Mouse (Mus musculus): ENCODE measurements around the gene Zbtb20. TPM values are rescaled to one million over a fixed set of nuclear protein-coding genes. Genes with fewer than 3 reads are reported as not detected.
A peak's percentile ranks its signal among the peaks of the same experiment; 100 is the strongest.

Gene Zbtb20
- polyA plus RNA-seq, 2 experiments = 0.40 to 2.2 TPM

GRCm38 (mm10) chr16:42908381-42908780, 32.7 kb downstream of the Zbtb20 start:
- DNase-seq (ENCODE audit: low read depth in 3 of 3, low spot score in 3 of 3) = no peak
- H3K4me2 ChIP-seq (ENCODE audit: low read depth) = peak overlapping the region; percentile 20; the same call in 1 of the 2 replicates
- no peaks in the 10 kb centered on the region for H3K36me3 ChIP-seq (replicated peaks; ENCODE audit: control insufficient read depth, insufficient read depth, low read depth)
- TF ChIP-seq EP300 (IDR thresholded peaks at IDR 0.05; ENCODE audit: low read depth) (no peak), CTCF (IDR thresholded peaks at IDR 0.05; ENCODE audit: low read depth) (no peak)
- no peak overlapping the region for H3K9ac ChIP-seq (replicated peaks)
- no peaks in the 10 kb centered on the region for H3K9me3 ChIP-seq (ENCODE audit: control insufficient read depth, low read length)
- no peak overlapping the region for H3K4me3 ChIP-seq (ENCODE audit: insufficient read depth in 1 of 2, low read depth in 2 of 2, low read length in 2 of 2)
- no peak overlapping the region for H3K27ac ChIP-seq
- no peak for ATAC-seq (ENCODE audit: insufficient read depth)
- H3K4me1 ChIP-seq (replicated peaks; ENCODE audit: control insufficient read depth in 2 of 2, insufficient read depth in 2 of 2, low read length in 1 of 2) = no peaks in the 10 kb centered on the region
- no peaks in the 10 kb centered on the region for H3K27me3 ChIP-seq (ENCODE audit: control insufficient read depth, insufficient read depth, low read length)

GRCm38 (mm10) chr16:42908896-42909295, 33.2 kb downstream of the Zbtb20 start:
- no peak for DNase-seq (ENCODE audit: low read depth in 3 of 3, low spot score in 3 of 3)
- TF ChIP-seq CTCF (IDR thresholded peaks at IDR 0.05; ENCODE audit: low read depth) (no peak), EP300 (IDR thresholded peaks at IDR 0.05; ENCODE audit: low read depth) (no peak)
- Histone ChIP-seq H3K4me3 (ENCODE audit: insufficient read depth in 1 of 2, low read depth in 2 of 2, low read length in 2 of 2) (no peak overlapping the region), H3K36me3 (replicated peaks; ENCODE audit: control insufficient read depth, insufficient read depth, low read depth) (no peaks in the 10 kb centered on the region), H3K27ac (no peak overlapping the region), H3K9me3 (ENCODE audit: control insufficient read depth, low read length) (no peaks in the 10 kb centered on the region), H3K9ac (replicated peaks) (no peak overlapping the region), H3K4me2 (ENCODE audit: low read depth) (no peak overlapping the region), H3K4me1 (replicated peaks; ENCODE audit: control insufficient read depth in 2 of 2, insufficient read depth in 2 of 2, low read length in 1 of 2) (no peaks in the 10 kb centered on the region), H3K27me3 (ENCODE audit: control insufficient read depth, insufficient read depth, low read length) (no peaks in the 10 kb centered on the region)
- 64% methylated on average over 5 of the region's 5 CpGs for WGBS (ENCODE audit: insufficient replicate concordance)
- no peak for ATAC-seq (ENCODE audit: insufficient read depth)

GRCm38 (mm10) chr16:42910016-42910415, 34.3 kb downstream of the Zbtb20 start:
- H3K27me3 ChIP-seq (ENCODE audit: control insufficient read depth, insufficient read depth, low read length) = no peaks in the 10 kb centered on the region
- H3K9me3 ChIP-seq (ENCODE audit: control insufficient read depth, low read length) = no peaks in the 10 kb centered on the region
- 34% methylated on average over 4 of the region's 4 CpGs for WGBS (ENCODE audit: insufficient replicate concordance)
- H3K36me3 ChIP-seq (replicated peaks; ENCODE audit: control insufficient read depth, insufficient read depth, low read depth) = no peaks in the 10 kb centered on the region
- TF ChIP-seq CTCF (IDR thresholded peaks at IDR 0.05; ENCODE audit: low read depth) (no peak), EP300 (IDR thresholded peaks at IDR 0.05; ENCODE audit: low read depth) (no peak)
- no peak for ATAC-seq (ENCODE audit: insufficient read depth)
- H3K27ac ChIP-seq = no peak overlapping the region
- H3K4me1 ChIP-seq (replicated peaks; ENCODE audit: control insufficient read depth in 2 of 2, insufficient read depth in 2 of 2, low read length in 1 of 2) = no peaks in the 10 kb centered on the region
- no peak for DNase-seq (ENCODE audit: low read depth in 3 of 3, low spot score in 3 of 3)
- no peak overlapping the region for H3K4me3 ChIP-seq (ENCODE audit: insufficient read depth in 1 of 2, low read depth in 2 of 2, low read length in 2 of 2)
- no peak overlapping the region for H3K9ac ChIP-seq (replicated peaks)
- H3K4me2 ChIP-seq (ENCODE audit: low read depth) = no peak overlapping the region

GRCm38 (mm10) chr16:42910716-42911115, 35.0 kb downstream of the Zbtb20 start:
- H3K9me3 ChIP-seq (ENCODE audit: control insufficient read depth, low read length) = no peaks in the 10 kb centered on the region
- TF ChIP-seq EP300 (IDR thresholded peaks at IDR 0.05; ENCODE audit: low read depth) (no peak), CTCF (IDR thresholded peaks at IDR 0.05; ENCODE audit: low read depth) (no peak)
- H3K4me2 ChIP-seq (ENCODE audit: low read depth) = no peak overlapping the region
- H3K4me1 ChIP-seq (replicated peaks; ENCODE audit: control insufficient read depth in 2 of 2, insufficient read depth in 2 of 2, low read length in 1 of 2) = no peaks in the 10 kb centered on the region
- H3K9ac ChIP-seq (replicated peaks) = no peak overlapping the region
- DNase-seq (ENCODE audit: low read depth in 3 of 3, low spot score in 3 of 3) = no peak
- WGBS (ENCODE audit: insufficient replicate concordance) = 56% methylated on average over 3 of the region's 3 CpGs
- no peak for ATAC-seq (ENCODE audit: insufficient read depth)
- H3K27me3 ChIP-seq (ENCODE audit: control insufficient read depth, insufficient read depth, low read length) = no peaks in the 10 kb centered on the region
- H3K4me3 ChIP-seq (ENCODE audit: insufficient read depth in 1 of 2, low read depth in 2 of 2, low read length in 2 of 2) = no peak overlapping the region
- no peaks in the 10 kb centered on the region for H3K36me3 ChIP-seq (replicated peaks; ENCODE audit: control insufficient read depth, insufficient read depth, low read depth)
- H3K27ac ChIP-seq = no peak overlapping the region

GRCm38 (mm10) chr16:42911326-42911725, 35.6 kb downstream of the Zbtb20 start:
- no peak for DNase-seq (ENCODE audit: low read depth in 3 of 3, low spot score in 3 of 3)
- WGBS (ENCODE audit: insufficient replicate concordance) = 68% methylated on average over 4 of the region's 4 CpGs

More at GRCm38 (mm10) chr16:42911326-42911725, 35.6 kb downstream of the Zbtb20 start:
- H3K9ac ChIP-seq (replicated peaks) = no peak overlapping the region
- no peak overlapping the region for H3K4me3 ChIP-seq (ENCODE audit: insufficient read depth in 1 of 2, low read depth in 2 of 2, low read length in 2 of 2)
- no peaks in the 10 kb centered on the region for H3K27me3 ChIP-seq (ENCODE audit: control insufficient read depth, insufficient read depth, low read length)
- ATAC-seq (ENCODE audit: insufficient read depth) = no peak
- no peaks in the 10 kb centered on the region for H3K4me1 ChIP-seq (replicated peaks; ENCODE audit: control insufficient read depth in 2 of 2, insufficient read depth in 2 of 2, low read length in 1 of 2)
- H3K27ac ChIP-seq = no peak overlapping the region
- no peaks in the 10 kb centered on the region for H3K36me3 ChIP-seq (replicated peaks; ENCODE audit: control insufficient read depth, insufficient read depth, low read depth)
- no peaks in the 10 kb centered on the region for H3K9me3 ChIP-seq (ENCODE audit: control insufficient read depth, low read length)
- H3K4me2 ChIP-seq (ENCODE audit: low read depth) = no peak overlapping the region
- TF ChIP-seq EP300 (IDR thresholded peaks at IDR 0.05; ENCODE audit: low read depth) (no peak), CTCF (IDR thresholded peaks at IDR 0.05; ENCODE audit: low read depth) (no peak)

All from liver, embryonic 14.5 days (tissue).